Mouse (Mus musculus): ENCODE measurements around the gene Catsperz.

DNA sequence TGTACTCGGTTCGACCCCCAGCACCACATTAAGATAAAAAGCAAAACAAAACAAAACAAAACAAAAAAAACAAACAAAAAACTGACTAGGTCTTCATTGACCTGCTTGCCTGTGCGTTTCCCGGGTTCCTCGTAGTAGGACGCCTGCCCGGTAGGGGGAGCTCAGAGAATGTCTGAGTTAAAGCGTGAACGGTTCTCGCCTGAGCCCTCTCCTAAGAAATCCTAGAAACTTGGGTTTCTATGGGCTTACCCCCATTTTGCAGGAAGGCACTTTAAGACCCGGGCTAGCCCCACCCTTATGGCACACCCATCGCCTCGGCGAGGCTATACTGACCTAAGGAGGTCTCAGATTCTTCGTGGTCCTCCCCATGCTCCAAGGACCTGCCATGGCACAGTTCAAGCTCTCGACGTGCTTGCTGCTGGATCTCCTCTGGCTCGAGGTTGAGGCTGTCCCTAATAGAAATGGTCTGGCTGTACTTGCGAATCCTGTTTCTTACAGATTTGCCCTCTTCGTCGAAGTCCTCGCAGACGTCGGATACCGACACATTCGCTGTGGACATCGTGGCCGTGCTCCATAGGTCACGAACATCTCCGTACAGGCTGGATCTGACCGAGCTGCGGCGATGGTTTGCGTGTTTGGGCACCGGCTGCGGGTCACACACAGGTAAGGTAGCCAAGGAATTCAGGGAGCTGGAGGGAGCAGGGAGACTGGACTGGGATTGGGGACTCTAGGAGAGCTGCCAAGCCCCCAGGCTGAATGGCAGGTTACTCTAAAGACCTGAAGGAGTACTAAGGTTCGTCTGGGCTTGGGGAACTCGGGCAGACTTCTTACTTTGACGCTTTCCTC lies 496 bp downstream of the Catsperz start:
- TF ChIP-seq CTCF (IDR thresholded peaks at IDR 0.05; ENCODE audit: low read depth): peak; percentile 84
- TF ChIP-seq EP300 (IDR thresholded peaks at IDR 0.05; ENCODE audit: low read depth): no peak

Data from liver, postnatal 0 days (tissue).